Mouse (Mus musculus): ENCODE measurements around the gene Gm11172. TPM values are rescaled to one million over a fixed set of nuclear protein-coding genes. Genes with fewer than 3 reads are reported as not detected.

Gm11172 gene
- polyA plus RNA-seq, 1 experiment from 2014 or later = not detected

- H3K4me1 ChIP-seq (replicated peaks; ENCODE audit: control insufficient read depth, insufficient read depth, low read length) = no peaks in the 10 kb centered on the region; the same call in 1 of the 2 replicates
- 3% methylated on average over 63 of the region's 81 CpGs for WGBS
- peak overlapping the region; percentile 53 for H3K9ac ChIP-seq (ENCODE audit: low read depth, low read length)
- H3K27ac ChIP-seq (ENCODE audit: low read depth, low read length) = no peak overlapping the region
- peak overlapping the region; percentile 71 for H3K4me2 ChIP-seq (replicated peaks; ENCODE audit: low read depth, low read length)
- H3K36me3 ChIP-seq (ENCODE audit: control insufficient read depth, insufficient read depth, low read length) = no peaks in the 10 kb centered on the region
- ATAC-seq (ENCODE audit: low FRiP score) (no peak), DNase-seq (ENCODE audit: low spot score) (peak; percentile 56)
- no peaks in the 10 kb centered on the region for H3K9me3 ChIP-seq (ENCODE audit: control insufficient read depth, low read length)
- H3K4me3 ChIP-seq (ENCODE audit: low read depth, low read length) = peak overlapping the region; percentile 60
- peaks cover 15% of the 10 kb centered on the region for H3K27me3 ChIP-seq (ENCODE audit: control insufficient read depth, insufficient read depth, low read length)
These were observed 28.6 kb upstream of the Gm11172 start for GRCm38 (mm10) chr16:10783883-10784792.

GRCm38 (mm10) chr16:10784793-10785370, 27.8 kb upstream of the Gm11172 start:
- Histone ChIP-seq H3K4me1 (replicated peaks; ENCODE audit: control insufficient read depth, insufficient read depth, low read length) (no peaks in the 10 kb centered on the region; the same call in 1 of the 2 replicates), H3K27ac (ENCODE audit: low read depth, low read length) (peak overlapping the region; percentile 76), H3K36me3 (ENCODE audit: control insufficient read depth, insufficient read depth, low read length) (no peaks in the 10 kb centered on the region), H3K9me3 (ENCODE audit: control insufficient read depth, low read length) (no peaks in the 10 kb centered on the region), H3K4me2 (replicated peaks; ENCODE audit: low read depth, low read length) (peak overlapping the region; percentile 71), H3K4me3 (ENCODE audit: low read depth, low read length) (peak overlapping the region; percentile 60), H3K9ac (ENCODE audit: low read depth, low read length) (peak overlapping the region; percentile 53), H3K27me3 (ENCODE audit: control insufficient read depth, insufficient read depth, low read length) (peaks cover 15% of the 10 kb centered on the region)
- DNase-seq (ENCODE audit: low spot score) (peak; percentile 96), ATAC-seq (ENCODE audit: low FRiP score) (peak; percentile 78)
- WGBS = under 1% methylated on average over 44 of the region's 55 CpGs

- H3K36me3 ChIP-seq (ENCODE audit: control insufficient read depth, insufficient read depth, low read length) = no peaks in the 10 kb centered on the region
- ATAC-seq (ENCODE audit: low FRiP score) (peak; percentile 85), DNase-seq (ENCODE audit: low spot score) (peak; percentile 88)
- peak within 1 kb of the TSS; percentile 71 for H3K4me2 ChIP-seq (replicated peaks; ENCODE audit: low read depth, low read length)
- under 1% methylated on average over 56 of the region's 59 CpGs for WGBS
- H3K9me3 ChIP-seq (ENCODE audit: control insufficient read depth, low read length) = no peaks in the 10 kb centered on the region
- no peaks in the 10 kb centered on the region; the same call in 1 of the 2 replicates for H3K4me1 ChIP-seq (replicated peaks; ENCODE audit: control insufficient read depth, insufficient read depth, low read length)
- H3K27ac ChIP-seq (ENCODE audit: low read depth, low read length) = peak within 1 kb of the TSS; percentile 76
- peak within 1 kb of the TSS; percentile 60 for H3K4me3 ChIP-seq (ENCODE audit: low read depth, low read length)
- H3K9ac ChIP-seq (ENCODE audit: low read depth, low read length) = peak within 1 kb of the TSS; percentile 53
- peaks cover 15% of the 10 kb centered on the region for H3K27me3 ChIP-seq (ENCODE audit: control insufficient read depth, insufficient read depth, low read length)
These were observed 27.1 kb upstream of the Gm11172 start, which contains the start of gene Socs1 for GRCm38 (mm10) chr16:10785371-10786231. Gene Socs1, minus strand, starts transcription at chr16:10785536.

- peak overlapping the region; percentile 53; the same call in 1 of the 2 replicates for H3K9ac ChIP-seq (ENCODE audit: low read depth, low read length)
- no peak overlapping the region; the same call in 1 of the 2 replicates for H3K27ac ChIP-seq (ENCODE audit: low read depth, low read length)
- DNase-seq (ENCODE audit: low spot score) (peak; percentile 90), ATAC-seq (ENCODE audit: low FRiP score) (peak; percentile 32)
- no peaks in the 10 kb centered on the region; the same call in 1 of the 2 replicates for H3K4me1 ChIP-seq (replicated peaks; ENCODE audit: control insufficient read depth, insufficient read depth, low read length)
- H3K4me2 ChIP-seq (replicated peaks; ENCODE audit: low read depth, low read length) = peak overlapping the region; percentile 71
- H3K36me3 ChIP-seq (ENCODE audit: control insufficient read depth, insufficient read depth, low read length) = no peaks in the 10 kb centered on the region
- WGBS = 5% methylated on average over 9 of the region's 9 CpGs
- H3K9me3 ChIP-seq (ENCODE audit: control insufficient read depth, low read length) = no peaks in the 10 kb centered on the region
- H3K27me3 ChIP-seq (ENCODE audit: control insufficient read depth, insufficient read depth, low read length) = peaks cover 15% of the 10 kb centered on the region
- peak overlapping the region; percentile 60 for H3K4me3 ChIP-seq (ENCODE audit: low read depth, low read length)
These were observed 26.4 kb upstream of the Gm11172 start for GRCm38 (mm10) chr16:10786288-10786687.

- Histone ChIP-seq H3K27ac (ENCODE audit: low read depth, low read length) (no peak overlapping the region), H3K9ac (ENCODE audit: low read depth, low read length) (no peak overlapping the region), H3K4me2 (replicated peaks; ENCODE audit: low read depth, low read length) (no peak overlapping the region), H3K4me1 (replicated peaks; ENCODE audit: control insufficient read depth, insufficient read depth, low read length) (no peaks in the 10 kb centered on the region; the same call in 1 of the 2 replicates), H3K4me3 (ENCODE audit: low read depth, low read length) (no peak overlapping the region), H3K9me3 (ENCODE audit: control insufficient read depth, low read length) (no peaks in the 10 kb centered on the region), H3K36me3 (ENCODE audit: control insufficient read depth, insufficient read depth, low read length) (no peaks in the 10 kb centered on the region), H3K27me3 (ENCODE audit: control insufficient read depth, insufficient read depth, low read length) (peaks cover 15% of the 10 kb centered on the region)
- DNase-seq (ENCODE audit: low spot score) = no peak
- ATAC-seq (ENCODE audit: low FRiP score) = no peak
- 65% methylated on average over 4 of the region's 4 CpGs for WGBS
These were observed 25.8 kb upstream of the Gm11172 start for GRCm38 (mm10) chr16:10786782-10787547.

GRCm38 (mm10) chr16:10787548-10788058, 25.1 kb upstream of the Gm11172 start:
- DNase-seq (ENCODE audit: low spot score) = no peak
- no peak overlapping the region for H3K4me2 ChIP-seq (replicated peaks; ENCODE audit: low read depth, low read length)
- ATAC-seq (ENCODE audit: low FRiP score) = no peak
- peaks cover 15% of the 10 kb centered on the region for H3K27me3 ChIP-seq (ENCODE audit: control insufficient read depth, insufficient read depth, low read length)
- no peaks in the 10 kb centered on the region for H3K36me3 ChIP-seq (ENCODE audit: control insufficient read depth, insufficient read depth, low read length)
- no peak overlapping the region for H3K27ac ChIP-seq (ENCODE audit: low read depth, low read length)
- H3K9ac ChIP-seq (ENCODE audit: low read depth, low read length) = no peak overlapping the region
- 82% methylated on average over 7 of the region's 7 CpGs for WGBS
- H3K9me3 ChIP-seq (ENCODE audit: control insufficient read depth, low read length) = no peaks in the 10 kb centered on the region
- no peaks in the 10 kb centered on the region; the same call in 1 of the 2 replicates for H3K4me1 ChIP-seq (replicated peaks; ENCODE audit: control insufficient read depth, insufficient read depth, low read length)
- no peak overlapping the region for H3K4me3 ChIP-seq (ENCODE audit: low read depth, low read length)

GRCm38 (mm10) chr16:10788271-10788670, 24.4 kb upstream of the Gm11172 start, which contains the start of gene Tnp2:
Gene Tnp2, minus strand, starts transcription at chr16:10788660.
- Histone ChIP-seq H3K4me3 (ENCODE audit: low read depth, low read length) (no peak within 1 kb of the TSS), H3K9me3 (ENCODE audit: control insufficient read depth, low read length) (no peaks in the 10 kb centered on the region), H3K27ac (ENCODE audit: low read depth, low read length) (no peak within 1 kb of the TSS), H3K27me3 (ENCODE audit: control insufficient read depth, insufficient read depth, low read length) (peaks cover 13% of the 10 kb centered on the region), H3K4me2 (replicated peaks; ENCODE audit: low read depth, low read length) (no peak within 1 kb of the TSS), H3K36me3 (ENCODE audit: control insufficient read depth, insufficient read depth, low read length) (no peaks in the 10 kb centered on the region), H3K4me1 (replicated peaks; ENCODE audit: control insufficient read depth, insufficient read depth, low read length) (no peaks in the 10 kb centered on the region; the same call in 1 of the 2 replicates), H3K9ac (ENCODE audit: low read depth, low read length) (no peak within 1 kb of the TSS)
- no peak for ATAC-seq (ENCODE audit: low FRiP score)
- no peak for DNase-seq (ENCODE audit: low spot score)
- WGBS = 53% methylated on average over 16 of the region's 16 CpGs
